Mouse (Mus musculus) G1E (cell line): Measurements from ENCODE around the gene Fmo5.

ENCODE experiments used
- CTCF ChIP-seq: IDR thresholded peaks from 2 replicates; pipeline ENCODE4 v1.5.1; 2012; ENCODE audit warnings: low read depth, low read length, inconsistent platforms, mixed read lengths
- POLR2AphosphoS5 ChIP-seq: IDR thresholded peaks from 2 replicates; pipeline ENCODE4 v1.6.1; 2012; ENCODE audit warnings: low read depth, low read length, inconsistent platforms; ENCODE audit not compliant: insufficient replicate concordance

- TF ChIP-seq POLR2AphosphoS5: no peak
- TF ChIP-seq CTCF: no peak
These were observed 36.9 kb downstream of the Fmo5 start for GRCm38 (mm10) chr3:97665525-97665924.
